Mouse (Mus musculus) neural tube, embryonic 11.5 days (tissue): ENCODE measurements around the gene Tmem42. TPM values are rescaled to one million over a fixed set of nuclear protein-coding genes. Genes with fewer than 3 reads are reported as not detected.

Experiments
- ATAC-seq: fragments of 200-750 bp; cut with Nextera tagmentation; 2 replicates; pipeline ENCODE4 v1.8.0; 2017; ENCODE audit warnings: moderate number of reproducible peaks, mild to moderate bottlenecking, moderate TSS enrichment, moderate library complexity; ENCODE audit not compliant: insufficient read depth, low FRiP score, low TSS enrichment
- DNase-seq: peaks from one replicate; pipeline ENCODE4 v3.0.0-alpha.2; 2015; ENCODE audit warnings: low spot score
- H3K27ac ChIP-seq: fragments of 300-500 bp; sonication (generic); 2 replicates; pipeline ENCODE4 v1.5.1; 2014; ENCODE audit warnings: low read depth, mild to moderate bottlenecking, low read length
- H3K27me3 ChIP-seq: fragments of 300-500 bp; sonication (generic); 2 replicates; pipeline ENCODE4 v1.6.1; 2014; ENCODE audit warnings: mild to moderate bottlenecking, low read length, mixed read lengths; ENCODE audit not compliant: control insufficient read depth, insufficient read depth
- H3K36me3 ChIP-seq: fragments of 300-500 bp; sonication (generic); 2 replicates; pipeline ENCODE4 v1.6.1; 2014; ENCODE audit warnings: mild to moderate bottlenecking, low read length, moderate library complexity, mixed read lengths; ENCODE audit not compliant: control insufficient read depth, insufficient read depth
- H3K4me1 ChIP-seq: fragments of 300-500 bp; sonication (generic); 2 replicates; pipeline ENCODE4 v1.6.1; 2014; ENCODE audit warnings: low read length, mixed read lengths; ENCODE audit not compliant: control insufficient read depth, insufficient read depth
- H3K4me2 ChIP-seq: fragments of 300-500 bp; sonication (generic); 2 replicates; pipeline ENCODE4 v1.6.1; 2014; ENCODE audit warnings: low read depth, mild to moderate bottlenecking, moderate library complexity
- H3K4me3 ChIP-seq: fragments of 300-500 bp; sonication (generic); 2 replicates; pipeline ENCODE4 v1.5.1; 2014; ENCODE audit warnings: low read depth, low read length
- H3K9ac ChIP-seq: fragments of 300-500 bp; sonication (generic); 2 replicates; pipeline ENCODE4 v1.6.1; 2014; ENCODE audit warnings: mild to moderate bottlenecking, low read length
- H3K9me3 ChIP-seq: fragments of 300-500 bp; sonication (generic); 2 replicates; pipeline ENCODE4 v1.6.1; 2016; ENCODE audit warnings: low read length; ENCODE audit not compliant: control insufficient read depth
- WGBS: fragments of 180-500 bp; shearing (Covaris S2); extraction: QIAGEN DNeasy Blood & Tissue Kit; methylation state at CpG from one replicate; pipeline ENCODE4 v1.1.7; 2014; 5-methylcytosine and 5-hydroxymethylcytosine counted together
- polyA plus RNA-seq: library from polyadenylated mRNA; unstranded; fragments of >200 nt; fragmentation: Nextera tagmentation; extraction: Ambion mirVana; gene quantifications from 2 replicates; pipeline ENCODE4 v1.2.1, GENCODE M21; 2014

Gene Tmem42
- 16.9 and 19.8 TPM in 2 replicates for polyA plus RNA-seq

GRCm38 (mm10) chr9:123020995-123021631 lies at the start of gene Tmem42:
Gene Tmem42 (plus strand): TSS chr9:123021326.
- H3K36me3 ChIP-seq = no peaks in the 10 kb centered on the region; the same call in 1 of the 2 replicates
- peak; percentile 91 for DNase-seq
- no peaks in the 10 kb centered on the region for H3K9me3 ChIP-seq
- H3K27ac ChIP-seq = peak within 1 kb of the TSS; percentile 85
- ATAC-seq = peak; percentile 96
- H3K4me3 ChIP-seq = peak within 1 kb of the TSS; percentile 66
- H3K27me3 ChIP-seq = no peaks in the 10 kb centered on the region
- under 1% methylated on average over 50 of the region's 69 CpGs for WGBS
- peak within 1 kb of the TSS; percentile 78 for H3K9ac ChIP-seq
- peak within 1 kb of the TSS; percentile 53 for H3K4me2 ChIP-seq
- H3K4me1 ChIP-seq = no peaks in the 10 kb centered on the region; the same call in 1 of the 2 replicates

GRCm38 (mm10) chr9:122998406-122999192 lies 22.5 kb upstream of the Tmem42 start:
- Histone ChIP-seq H3K27me3 (no peaks in the 10 kb centered on the region), H3K4me3 (no peak overlapping the region), H3K9ac (no peak overlapping the region), H3K4me2 (no peak overlapping the region), H3K4me1 (no peaks in the 10 kb centered on the region), H3K27ac (no peak overlapping the region), H3K9me3 (no peaks in the 10 kb centered on the region), H3K36me3 (no peaks in the 10 kb centered on the region; the same call in 1 of the 2 replicates)
- ATAC-seq (no peak), DNase-seq (no peak)
- WGBS = 94% methylated on average over 10 of the region's 10 CpGs

GRCm38 (mm10) chr9:122999193-122999586 lies 21.9 kb upstream of the Tmem42 start:
- Histone ChIP-seq H3K9me3 (no peaks in the 10 kb centered on the region), H3K27ac (no peak overlapping the region), H3K4me3 (no peak overlapping the region), H3K27me3 (no peaks in the 10 kb centered on the region), H3K36me3 (peaks cover 3% of the 10 kb centered on the region), H3K4me2 (no peak overlapping the region), H3K9ac (no peak overlapping the region), H3K4me1 (no peaks in the 10 kb centered on the region)
- DNase-seq (no peak), ATAC-seq (no peak)
- 97% methylated on average over 4 of the region's 4 CpGs for WGBS

- 92% methylated on average over 2 of the region's 2 CpGs for whole genome bisulfite sequencing
- Histone ChIP-seq H3K27me3 (no peaks in the 10 kb centered on the region), H3K27ac (no peak overlapping the region), H3K9ac (no peak overlapping the region), H3K9me3 (no peaks in the 10 kb centered on the region), H3K4me1 (no peaks in the 10 kb centered on the region), H3K4me2 (no peak overlapping the region), H3K4me3 (no peak overlapping the region), H3K36me3 (peaks cover 3% of the 10 kb centered on the region)
- no peak for DNase-seq
- no peak for ATAC-seq
Observed at GRCm38 (mm10) chr9:123004718-123005117, 16.4 kb upstream of the Tmem42 start.

GRCm38 (mm10) chr9:123006071-123006470 lies 15.1 kb upstream of the Tmem42 start:
- Histone ChIP-seq H3K36me3 (peaks cover 3% of the 10 kb centered on the region), H3K9me3 (no peaks in the 10 kb centered on the region), H3K4me1 (no peaks in the 10 kb centered on the region), H3K27ac (no peak overlapping the region), H3K4me3 (no peak overlapping the region), H3K27me3 (no peaks in the 10 kb centered on the region), H3K9ac (no peak overlapping the region), H3K4me2 (no peak overlapping the region)
- 89% methylated on average over 6 of the region's 6 CpGs for WGBS
- ATAC-seq = no peak
- DNase-seq = no peak

- 0 out of 2 replicates have a peak overlapping the region, but pooled peaks have one; percentile 24 for H3K9ac ChIP-seq
- ATAC-seq = peak; percentile 48
- peak overlapping the region; percentile 53 for H3K4me2 ChIP-seq
- no peak for DNase-seq
- H3K4me1 ChIP-seq = no peaks in the 10 kb centered on the region; the same call in 1 of the 2 replicates
- peak overlapping the region; percentile 66 for H3K4me3 ChIP-seq
- WGBS = 49% methylated on average over 16 of the region's 24 CpGs
- H3K27me3 ChIP-seq = no peaks in the 10 kb centered on the region
- H3K27ac ChIP-seq = no peak overlapping the region
- no peaks in the 10 kb centered on the region for H3K9me3 ChIP-seq
- H3K36me3 ChIP-seq = no peaks in the 10 kb centered on the region
Observed at GRCm38 (mm10) chr9:123021636-123022379, 682 bp downstream of the Tmem42 start.

- Histone ChIP-seq H3K9me3 (no peaks in the 10 kb centered on the region), H3K9ac (no peak overlapping the region), H3K27ac (no peak overlapping the region), H3K4me3 (no peak overlapping the region), H3K36me3 (no peaks in the 10 kb centered on the region), H3K27me3 (no peaks in the 10 kb centered on the region), H3K4me1 (no peaks in the 10 kb centered on the region; the same call in 1 of the 2 replicates), H3K4me2 (no peak overlapping the region)
- 84% methylated on average over 2 of the region's 2 CpGs for WGBS
- no peak for DNase-seq
- no peak for ATAC-seq
Observed at GRCm38 (mm10) chr9:123024201-123024600, 3.1 kb downstream of the Tmem42 start.

- Histone ChIP-seq H3K4me3 (no peak overlapping the region), H3K9ac (no peak overlapping the region), H3K9me3 (no peaks in the 10 kb centered on the region), H3K4me1 (no peaks in the 10 kb centered on the region), H3K36me3 (no peaks in the 10 kb centered on the region), H3K27ac (no peak overlapping the region), H3K4me2 (no peak overlapping the region), H3K27me3 (no peaks in the 10 kb centered on the region)
- 88% methylated on average over 13 of the region's 13 CpGs for WGBS
- ATAC-seq (no peak), DNase-seq (no peak)
Observed at GRCm38 (mm10) chr9:123031496-123032246, 10.5 kb downstream of the Tmem42 start.
